Mouse (Mus musculus) lung, embryonic 15.5 days (tissue): ENCODE measurements at regions not wholly inside any gene's neighbourhood (a gene's known extent, or its start where the extent isn't known, plus 50 kb on each side); places are given as distances from the start of the nearest gene placed in this dataset.

Source experiments
- ATAC-seq: fragments of 200-750 bp; cut with Nextera tagmentation; 2 replicates; pipeline ENCODE4 v1.8.0; 2017; ENCODE audit warnings: moderate number of reproducible peaks, borderline replicate concordance; ENCODE audit not compliant: low FRiP score, low TSS enrichment; ENCODE audit errors: extremely low read depth
- H3K27ac ChIP-seq: fragments of 300-500 bp; sonication (generic); 2 replicates; pipeline ENCODE4 v1.5.1; 2015; ENCODE audit warnings: moderate library complexity, mild to moderate bottlenecking, inconsistent platforms
- H3K27me3 ChIP-seq: fragments of 300-500 bp; sonication (generic); 2 replicates; pipeline ENCODE4 v1.6.1; 2015; ENCODE audit warnings: inconsistent platforms
- H3K36me3 ChIP-seq: fragments of 300-500 bp; sonication (generic); 2 replicates; pipeline ENCODE4 v1.6.1; 2015; ENCODE audit warnings: inconsistent platforms
- H3K4me1 ChIP-seq: fragments of 300-500 bp; sonication (generic); 2 replicates; pipeline ENCODE4 v1.6.1; 2015; ENCODE audit warnings: inconsistent platforms
- H3K4me2 ChIP-seq: fragments of 300-500 bp; sonication (generic); 2 replicates; pipeline ENCODE4 v1.6.1; 2015; ENCODE audit warnings: inconsistent platforms, mild to moderate bottlenecking, moderate library complexity
- H3K4me3 ChIP-seq: fragments of 300-500 bp; sonication (generic); 2 replicates; pipeline ENCODE4 v1.5.1; 2015; ENCODE audit warnings: mild to moderate bottlenecking, inconsistent platforms
- H3K9ac ChIP-seq: fragments of 300-500 bp; sonication (generic); 2 replicates; pipeline ENCODE4 v1.6.1; 2015; ENCODE audit warnings: inconsistent platforms
- H3K9me3 ChIP-seq: fragments of 300-500 bp; sonication (generic); 2 replicates; pipeline ENCODE4 v1.6.1; 2016; ENCODE audit warnings: inconsistent platforms
- WGBS: fragments of 180-500 bp; shearing (Covaris S2); methylation state at CpG from one replicate; pipeline ENCODE4 v1.1.7; 2015; 5-methylcytosine and 5-hydroxymethylcytosine counted together

GRCm38 (mm10) chr16:68017672-68018071 is 397.0 kb upstream of the Cadm2 start:
- WGBS = 63% methylated on average over 4 of the region's 4 CpGs
- Histone ChIP-seq H3K27me3 (no peaks in the 10 kb centered on the region), H3K9ac (no peak overlapping the region), H3K9me3 (no peaks in the 10 kb centered on the region), H3K4me1 (no peaks in the 10 kb centered on the region), H3K27ac (no peak overlapping the region), H3K4me2 (no peak overlapping the region), H3K36me3 (no peaks in the 10 kb centered on the region), H3K4me3 (no peak overlapping the region)
- no peak for ATAC-seq

DNA sequence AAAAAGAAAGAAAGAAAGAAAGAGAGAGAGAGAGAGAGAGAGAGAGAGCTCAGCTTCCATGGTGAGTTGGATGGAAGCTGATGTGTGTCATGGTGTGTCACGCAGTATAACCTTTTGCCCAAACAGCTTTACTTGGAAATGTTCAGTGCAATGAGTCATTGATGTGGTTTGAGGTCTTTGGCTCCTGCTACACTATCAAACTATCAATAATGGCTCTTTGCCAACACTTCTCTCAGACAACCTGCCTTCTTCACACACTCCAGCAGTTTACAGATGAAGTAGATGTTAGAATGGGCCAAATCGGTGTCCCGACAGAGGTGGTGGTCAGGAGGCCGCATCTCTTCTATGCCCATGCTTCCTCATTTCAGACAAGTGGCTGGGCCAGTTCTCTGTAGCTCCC is 369.0 kb upstream of the Cadm2 start:
- Histone ChIP-seq H3K4me2 (no peak overlapping the region), H3K27me3 (no peaks in the 10 kb centered on the region), H3K4me1 (no peaks in the 10 kb centered on the region), H3K4me3 (no peak overlapping the region), H3K36me3 (no peaks in the 10 kb centered on the region), H3K27ac (no peak overlapping the region), H3K9ac (no peak overlapping the region), H3K9me3 (no peaks in the 10 kb centered on the region)
- no peak for ATAC-seq
- WGBS = 78% methylated on average over 4 of the region's 4 CpGs

- no peak for ATAC-seq
- Histone ChIP-seq H3K9me3 (no peaks in the 10 kb centered on the region), H3K4me2 (no peak overlapping the region), H3K27ac (no peak overlapping the region), H3K9ac (no peak overlapping the region), H3K36me3 (no peaks in the 10 kb centered on the region), H3K4me1 (no peaks in the 10 kb centered on the region), H3K27me3 (no peaks in the 10 kb centered on the region), H3K4me3 (no peak overlapping the region)
Observed at GRCm38 (mm10) chr16:67976565-67976964, 355.9 kb upstream of the Cadm2 start.

DNA sequence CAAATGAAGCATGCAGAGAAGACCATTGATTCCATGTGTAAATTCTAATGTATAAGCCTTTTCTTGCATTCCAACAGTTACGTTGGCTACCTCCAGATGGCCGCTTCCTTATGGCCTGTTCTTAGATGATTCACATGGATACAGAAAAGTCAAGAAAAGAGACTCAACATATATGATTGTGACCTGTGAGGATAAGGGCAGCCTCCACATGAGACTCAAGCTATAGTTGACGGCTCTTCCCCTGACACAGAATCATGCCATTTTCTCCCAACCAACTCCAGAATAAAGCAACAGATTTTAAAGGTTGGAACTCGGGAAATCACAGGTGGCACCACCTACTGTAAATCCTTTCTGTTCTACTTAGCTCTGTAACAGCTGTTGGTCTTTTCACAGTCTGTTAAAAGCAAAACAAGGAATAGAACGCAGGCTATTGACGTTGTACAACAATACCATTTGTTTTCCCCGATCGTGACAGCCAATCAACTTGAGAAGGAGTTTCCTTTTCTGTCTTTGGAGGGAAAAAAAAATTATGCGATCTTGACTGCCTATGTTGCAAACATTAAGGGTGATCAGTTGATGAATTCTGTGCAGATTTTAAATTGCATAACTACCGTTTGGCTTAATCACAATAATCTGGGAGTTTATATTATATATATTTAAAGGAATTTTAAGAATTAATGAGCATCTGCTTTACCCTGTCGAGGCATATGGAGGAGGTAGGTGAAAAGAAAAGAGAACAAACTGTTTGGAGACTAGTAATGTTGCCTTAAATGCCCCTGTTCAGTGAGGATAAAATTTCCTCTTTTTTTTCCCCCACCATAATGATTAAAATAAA is 347.8 kb upstream of the Cadm2 start:
- Histone ChIP-seq H3K27ac (no peak overlapping the region), H3K27me3 (no peaks in the 10 kb centered on the region), H3K9ac (no peak overlapping the region), H3K36me3 (no peaks in the 10 kb centered on the region), H3K9me3 (no peaks in the 10 kb centered on the region), H3K4me1 (no peaks in the 10 kb centered on the region), H3K4me2 (no peak overlapping the region), H3K4me3 (no peak overlapping the region)
- no peak for ATAC-seq
- 75% methylated on average over 11 of the region's 11 CpGs for WGBS

- no peaks in the 10 kb centered on the region for H3K9me3 ChIP-seq
- no peak for ATAC-seq
- H3K4me1 ChIP-seq = no peaks in the 10 kb centered on the region
- no peaks in the 10 kb centered on the region for H3K36me3 ChIP-seq
- no peak overlapping the region for H3K27ac ChIP-seq
- H3K9ac ChIP-seq = no peak overlapping the region
- H3K4me2 ChIP-seq = no peak overlapping the region
- no peaks in the 10 kb centered on the region for H3K27me3 ChIP-seq
- H3K4me3 ChIP-seq = no peak overlapping the region
Observed at GRCm38 (mm10) chr16:67949112-67949511, 328.4 kb upstream of the Cadm2 start.

DNA sequence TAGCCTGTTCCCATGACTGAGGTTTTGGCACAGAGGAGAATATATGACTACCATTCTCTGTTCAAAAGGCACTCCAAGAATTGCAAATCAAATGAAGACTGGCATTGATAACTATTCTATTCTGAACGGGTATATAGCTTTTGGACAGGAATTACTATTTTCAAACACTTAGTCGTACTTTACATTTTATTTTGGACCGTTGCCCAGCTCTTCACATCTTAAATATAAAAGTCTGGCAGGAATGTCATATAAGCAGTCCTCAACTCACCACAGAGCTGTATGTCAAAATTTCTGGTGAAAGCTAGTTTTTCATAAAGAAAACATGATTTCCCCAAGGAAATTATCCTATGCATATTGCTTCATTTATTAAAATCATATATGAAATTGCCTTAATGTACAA is 323.7 kb upstream of the Cadm2 start:
- Histone ChIP-seq H3K4me3 (no peak overlapping the region), H3K27ac (no peak overlapping the region), H3K4me1 (no peaks in the 10 kb centered on the region), H3K27me3 (no peaks in the 10 kb centered on the region), H3K36me3 (no peaks in the 10 kb centered on the region), H3K9me3 (no peaks in the 10 kb centered on the region), H3K4me2 (no peak overlapping the region), H3K9ac (no peak overlapping the region)
- WGBS = 42% methylated on average over 3 of the region's 3 CpGs
- no peak for ATAC-seq

DNA sequence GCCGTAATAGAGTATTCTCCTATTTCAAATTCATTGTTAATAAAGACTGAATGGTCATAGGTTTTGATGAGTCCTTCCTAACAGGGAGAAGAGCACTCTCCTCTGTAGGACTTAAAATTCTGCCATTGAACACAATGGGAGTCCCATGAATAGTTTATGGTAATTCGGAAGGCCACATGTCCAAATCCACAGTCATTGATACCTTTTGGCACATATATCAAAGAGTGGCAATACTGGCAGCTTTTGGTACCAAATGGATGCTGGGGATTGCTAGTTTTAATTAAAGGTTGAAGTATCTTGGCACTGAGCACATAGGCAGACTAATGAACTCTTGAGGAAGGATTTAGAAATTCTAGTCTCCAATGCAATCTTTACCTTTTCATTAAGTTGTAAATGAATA is 298.5 kb upstream of the Cadm2 start:
- no peak overlapping the region for H3K4me3 ChIP-seq
- no peak overlapping the region for H3K9ac ChIP-seq
- H3K4me1 ChIP-seq = no peaks in the 10 kb centered on the region
- H3K27ac ChIP-seq = no peak overlapping the region
- ATAC-seq = no peak
- H3K27me3 ChIP-seq = no peaks in the 10 kb centered on the region
- H3K36me3 ChIP-seq = no peaks in the 10 kb centered on the region
- H3K9me3 ChIP-seq = no peaks in the 10 kb centered on the region
- WGBS = 85% methylated on average over 2 of the region's 2 CpGs
- no peak overlapping the region for H3K4me2 ChIP-seq

DNA sequence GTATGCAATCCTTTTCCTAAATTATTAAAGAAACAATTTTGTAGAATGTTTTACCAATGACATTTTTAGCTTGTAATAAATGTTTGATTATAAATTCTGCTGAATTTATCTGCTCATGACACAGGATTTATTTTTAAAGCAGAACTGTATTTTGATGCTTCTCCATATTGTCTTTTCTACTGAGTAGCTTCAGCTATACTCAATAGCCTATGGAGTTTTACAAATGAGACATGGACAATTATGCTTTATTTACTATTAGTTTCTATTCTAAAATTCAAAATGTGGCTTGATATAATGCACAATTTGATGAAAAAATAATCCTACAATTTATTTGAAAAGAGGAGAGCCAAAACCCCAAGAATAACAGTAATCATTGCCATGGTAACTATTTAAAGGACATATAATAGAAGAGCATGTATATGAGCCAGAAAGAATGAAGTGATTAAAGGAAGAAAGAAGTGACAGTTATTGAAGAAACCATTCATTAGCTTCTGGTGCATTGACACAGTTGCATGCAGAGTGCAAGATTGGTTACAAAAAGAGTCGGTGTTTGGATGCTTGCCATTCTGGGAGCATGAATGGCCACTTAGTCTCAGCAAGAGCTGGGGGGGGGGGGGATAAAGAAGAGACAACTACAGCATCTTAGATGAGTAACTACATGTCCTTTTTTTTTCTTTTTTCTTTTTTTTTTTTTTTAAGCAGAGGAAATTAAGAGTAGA is 250.8 kb upstream of the Cadm2 start:
- no peak overlapping the region for H3K27ac ChIP-seq
- no peak overlapping the region for H3K9ac ChIP-seq
- no peak overlapping the region for H3K4me2 ChIP-seq
- ATAC-seq = no peak
- no peak overlapping the region for H3K4me3 ChIP-seq
- H3K9me3 ChIP-seq = no peaks in the 10 kb centered on the region
- 79% methylated on average over 1 of the region's 1 CpGs for WGBS
- no peaks in the 10 kb centered on the region for H3K36me3 ChIP-seq
- H3K4me1 ChIP-seq = no peaks in the 10 kb centered on the region
- no peaks in the 10 kb centered on the region for H3K27me3 ChIP-seq

DNA sequence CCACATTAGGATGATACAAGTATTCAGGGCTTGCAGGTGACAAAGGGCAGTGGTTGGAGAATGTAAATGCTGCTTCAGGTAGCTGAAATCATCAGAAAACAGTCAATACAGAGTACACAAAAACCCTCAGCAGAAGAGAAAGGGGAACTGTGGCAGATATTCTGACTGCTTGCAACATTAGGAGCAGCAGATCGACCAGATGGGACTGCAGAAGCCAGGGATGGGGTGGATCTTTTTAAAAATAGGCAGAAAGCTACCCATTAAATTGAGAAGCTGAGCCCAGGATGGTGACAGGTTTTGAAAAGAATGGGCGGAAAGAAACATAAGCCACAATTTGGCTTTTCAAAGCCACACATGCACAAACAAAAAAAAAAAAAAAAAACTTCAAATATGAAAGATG is 229.5 kb upstream of the Cadm2 start:
- WGBS = 65% methylated on average over 2 of the region's 2 CpGs
- no peak overlapping the region for H3K27ac ChIP-seq
- no peak for ATAC-seq

GRCm38 (mm10) chr16:67844481-67844880 is 223.8 kb upstream of the Cadm2 start:
- H3K4me3 ChIP-seq = no peak overlapping the region
- ATAC-seq = no peak
- H3K4me1 ChIP-seq = no peaks in the 10 kb centered on the region
- H3K9ac ChIP-seq = no peak overlapping the region
- no peaks in the 10 kb centered on the region for H3K36me3 ChIP-seq
- no peak overlapping the region for H3K4me2 ChIP-seq
- no peaks in the 10 kb centered on the region for H3K9me3 ChIP-seq
- WGBS = 84% methylated on average over 5 of the region's 5 CpGs
- no peak overlapping the region for H3K27ac ChIP-seq
- H3K27me3 ChIP-seq = no peaks in the 10 kb centered on the region

More for the DNA sequence above, 229.5 kb upstream of the Cadm2 start:
- Histone ChIP-seq H3K27me3 (no peaks in the 10 kb centered on the region), H3K4me3 (no peak overlapping the region), H3K9ac (no peak overlapping the region), H3K36me3 (no peaks in the 10 kb centered on the region), H3K4me1 (no peaks in the 10 kb centered on the region), H3K9me3 (no peaks in the 10 kb centered on the region), H3K4me2 (no peak overlapping the region)

- Histone ChIP-seq H3K27me3 (no peaks in the 10 kb centered on the region), H3K4me3 (no peak overlapping the region), H3K36me3 (no peaks in the 10 kb centered on the region), H3K27ac (no peak overlapping the region), H3K9ac (no peak overlapping the region), H3K9me3 (no peaks in the 10 kb centered on the region), H3K4me2 (no peak overlapping the region), H3K4me1 (no peaks in the 10 kb centered on the region)
- ATAC-seq = no peak
Observed at GRCm38 (mm10) chr16:67797236-67797635, 176.5 kb upstream of the Cadm2 start.

GRCm38 (mm10) chr16:67776091-67776490 is 155.4 kb upstream of the Cadm2 start:
- no peaks in the 10 kb centered on the region for H3K9me3 ChIP-seq
- no peaks in the 10 kb centered on the region for H3K27me3 ChIP-seq
- no peak overlapping the region for H3K4me2 ChIP-seq
- 43% methylated on average over 3 of the region's 3 CpGs for WGBS
- no peak for ATAC-seq
- no peak overlapping the region for H3K4me3 ChIP-seq
- no peaks in the 10 kb centered on the region for H3K4me1 ChIP-seq
- no peak overlapping the region for H3K9ac ChIP-seq
- no peak overlapping the region for H3K27ac ChIP-seq
- no peaks in the 10 kb centered on the region for H3K36me3 ChIP-seq
